Mouse (Mus musculus) urinary bladder, postnatal 14 days (tissue): ENCODE measurements around the gene Khk.

Experiments used
- DNase-seq: peaks from one replicate; pipeline ENCODE4 v3.0.0; 2021; ENCODE audit warnings: low spot score

Khk gene

DNA sequence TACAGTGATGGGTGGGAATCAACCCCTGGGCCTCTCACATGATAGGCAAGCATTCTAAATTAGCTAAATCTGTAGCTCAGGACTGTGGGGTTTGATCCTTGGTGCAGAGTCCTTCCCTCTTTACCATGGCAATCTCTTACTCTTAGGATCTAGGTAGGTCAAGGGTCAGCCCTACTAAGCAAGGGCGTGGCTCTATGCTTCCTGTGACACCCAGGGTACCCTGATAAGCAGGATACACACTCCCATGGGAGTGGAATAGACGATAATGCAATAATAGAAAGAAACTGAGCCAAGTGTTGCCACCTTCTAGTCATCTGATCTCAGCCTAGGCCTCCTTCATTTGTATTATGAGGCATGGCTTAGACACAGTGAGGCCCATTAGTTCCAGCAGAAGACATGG is 48.2 kb downstream of the Khk start:
- DNase-seq, result no peak

DNA sequence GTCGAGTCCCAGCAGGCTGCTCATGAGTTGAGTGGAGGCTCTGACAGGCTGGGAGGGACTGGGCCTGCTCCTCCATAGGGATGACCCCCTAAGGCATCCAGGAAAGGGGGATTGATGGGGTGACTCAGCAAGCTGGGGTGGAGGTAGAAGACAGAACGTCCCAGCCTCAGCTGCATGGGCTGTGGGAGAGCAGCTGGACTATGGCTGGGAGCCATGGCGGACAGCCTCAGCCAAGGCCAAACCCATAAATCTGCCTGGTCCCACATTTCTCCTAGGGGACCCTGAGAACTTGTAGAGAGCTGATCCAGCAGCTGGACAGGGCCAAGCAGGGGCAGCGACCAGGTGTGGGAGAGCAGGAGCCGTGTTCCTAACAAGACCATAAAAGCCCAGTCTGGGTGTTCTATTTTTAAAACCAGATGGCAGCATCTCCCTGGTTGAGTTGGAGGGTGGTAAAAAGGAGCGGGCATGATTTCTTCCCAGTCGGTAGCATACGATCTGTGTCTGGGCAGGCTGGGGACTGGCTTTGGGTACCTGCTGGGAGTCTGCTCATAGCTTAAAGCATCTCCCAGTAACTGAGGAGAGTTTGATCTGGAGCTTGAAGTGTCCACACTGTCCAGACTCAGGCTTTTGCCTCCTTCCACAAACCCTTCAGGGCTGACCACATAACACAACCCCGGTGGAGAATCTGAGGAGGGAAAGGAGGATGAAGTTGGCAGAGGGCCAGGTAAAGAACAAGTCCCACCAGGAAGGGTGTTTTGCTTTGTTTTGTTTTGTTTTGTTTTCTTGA is 53.8 kb downstream of the Khk start:
- DNase-seq, result peak; percentile 60
